Mouse (Mus musculus) stomach, embryonic 14.5 days (tissue): ENCODE data around the gene Rgs12. TPM values are rescaled to one million over a fixed set of nuclear protein-coding genes. Genes with fewer than 3 reads are reported as not detected.

Source experiments
- ATAC-seq: fragments of 200-750 bp; cut with Nextera tagmentation; 2 replicates; pipeline ENCODE4 v1.8.0; 2017; ENCODE audit warnings: low read depth, moderate TSS enrichment; ENCODE audit not compliant: insufficient number of reproducible peaks, insufficient read depth, low FRiP score
- H3K27ac ChIP-seq: fragments of 300-500 bp; sonication (generic); 2 replicates; pipeline ENCODE4 v1.5.1; 2014; ENCODE audit warnings: mild to moderate bottlenecking, low read length, moderate library complexity, mixed read lengths
- H3K27me3 ChIP-seq: fragments of 300-500 bp; sonication (generic); 2 replicates; pipeline ENCODE4 v1.6.1; 2014; ENCODE audit warnings: low read length, control low read depth, mixed read lengths; ENCODE audit not compliant: control insufficient read depth, insufficient read depth
- H3K36me3 ChIP-seq: fragments of 300-500 bp; sonication (generic); 2 replicates; pipeline ENCODE4 v1.6.1; 2014; ENCODE audit warnings: mild to moderate bottlenecking, control low read depth, low read length, moderate library complexity, mixed read lengths; ENCODE audit not compliant: control insufficient read depth, insufficient read depth
- H3K4me1 ChIP-seq: fragments of 300-500 bp; sonication (generic); 2 replicates; pipeline ENCODE4 v1.6.1; 2014; ENCODE audit warnings: low read length, control low read depth, mixed read lengths; ENCODE audit not compliant: control insufficient read depth, insufficient read depth
- H3K4me2 ChIP-seq: fragments of 300-500 bp; sonication (generic); replicated peaks from 2 replicates; pipeline ENCODE4 v1.6.1; 2014; ENCODE audit warnings: low read depth, low read length, control low read depth
- H3K4me3 ChIP-seq: fragments of 300-500 bp; sonication (generic); 2 replicates; pipeline ENCODE4 v1.5.1; 2014; ENCODE audit warnings: low read depth, low read length, control low read depth
- H3K9ac ChIP-seq: fragments of 300-500 bp; sonication (generic); replicated peaks from 2 replicates; pipeline ENCODE4 v1.6.1; 2014; ENCODE audit warnings: low read depth, mild to moderate bottlenecking, control low read depth, low read length, moderate library complexity, mixed read lengths
- H3K9me3 ChIP-seq: fragments of 300-500 bp; sonication (generic); 2 replicates; pipeline ENCODE4 v1.6.1; 2016; ENCODE audit warnings: low read depth, low read length, control low read depth; ENCODE audit not compliant: control insufficient read depth
- WGBS: fragments of 180-500 bp; shearing (Covaris S2); extraction: QIAGEN DNeasy Blood & Tissue Kit; methylation state at CpG from one replicate; pipeline ENCODE4 v1.1.7; 2014; 5-methylcytosine and 5-hydroxymethylcytosine counted together
- polyA plus RNA-seq: library from polyadenylated mRNA; unstranded; fragments of >200 nt; fragmentation: Nextera tagmentation; extraction: Ambion mirVana; gene quantifications from 2 replicates; pipeline ENCODE4 v1.2.1, GENCODE M21; 2014

Gene Rgs12
- polyA plus RNA-seq, 1 experiment from 2014 or later = 34.2 TPM

- Histone ChIP-seq H3K4me1 (no peaks in the 10 kb centered on the region), H3K27me3 (no peaks in the 10 kb centered on the region), H3K4me2 (no peak overlapping the region), H3K36me3 (no peaks in the 10 kb centered on the region), H3K27ac (no peak overlapping the region), H3K4me3 (no peak overlapping the region), H3K9ac (no peak overlapping the region), H3K9me3 (no peaks in the 10 kb centered on the region)
- 91% methylated on average over 6 of the region's 6 CpGs for WGBS
- no peak for ATAC-seq
These were observed 122.6 kb downstream of the Rgs12 start for GRCm38 (mm10) chr5:35071855-35072254.

GRCm38 (mm10) chr5:35073235-35073634 lies 124.0 kb downstream of the Rgs12 start:
- Histone ChIP-seq H3K4me1 (no peaks in the 10 kb centered on the region), H3K27ac (no peak overlapping the region), H3K9me3 (no peaks in the 10 kb centered on the region), H3K4me3 (no peak overlapping the region), H3K27me3 (no peaks in the 10 kb centered on the region), H3K36me3 (no peaks in the 10 kb centered on the region), H3K4me2 (no peak overlapping the region), H3K9ac (no peak overlapping the region)
- WGBS = 88% methylated on average over 11 of the region's 11 CpGs
- no peak for ATAC-seq

GRCm38 (mm10) chr5:35073992-35074391 lies 124.7 kb downstream of the Rgs12 start:
- Histone ChIP-seq H3K4me3 (no peak overlapping the region), H3K4me2 (no peak overlapping the region), H3K9me3 (no peaks in the 10 kb centered on the region), H3K9ac (no peak overlapping the region), H3K36me3 (no peaks in the 10 kb centered on the region), H3K27ac (no peak overlapping the region), H3K27me3 (no peaks in the 10 kb centered on the region), H3K4me1 (no peaks in the 10 kb centered on the region)
- 78% methylated on average over 9 of the region's 9 CpGs for WGBS
- ATAC-seq = no peak

- WGBS = 91% methylated on average over 1 of the region's 1 CpGs
These were observed 127.1 kb downstream of the Rgs12 start for GRCm38 (mm10) chr5:35076369-35076768.

GRCm38 (mm10) chr5:35079101-35079500 lies 129.9 kb downstream of the Rgs12 start:
- H3K27ac ChIP-seq = no peak overlapping the region
- no peak for ATAC-seq
- no peak overlapping the region for H3K9ac ChIP-seq
- no peaks in the 10 kb centered on the region for H3K4me1 ChIP-seq
- H3K4me3 ChIP-seq = no peak overlapping the region
- no peaks in the 10 kb centered on the region for H3K9me3 ChIP-seq
- H3K36me3 ChIP-seq = no peaks in the 10 kb centered on the region
- no peak overlapping the region for H3K4me2 ChIP-seq
- H3K27me3 ChIP-seq = no peaks in the 10 kb centered on the region
- WGBS = 46% methylated on average over 18 of the region's 18 CpGs

More at GRCm38 (mm10) chr5:35076369-35076768, 127.1 kb downstream of the Rgs12 start:
- H3K4me1 ChIP-seq = no peaks in the 10 kb centered on the region
- H3K9ac ChIP-seq = no peak overlapping the region
- ATAC-seq = no peak
- H3K27me3 ChIP-seq = no peaks in the 10 kb centered on the region
- H3K36me3 ChIP-seq = no peaks in the 10 kb centered on the region
- no peaks in the 10 kb centered on the region for H3K9me3 ChIP-seq
- H3K27ac ChIP-seq = no peak overlapping the region
- no peak overlapping the region for H3K4me2 ChIP-seq
- no peak overlapping the region for H3K4me3 ChIP-seq

GRCm38 (mm10) chr5:35084913-35085312 lies 135.7 kb downstream of the Rgs12 start:
- no peak overlapping the region for H3K4me2 ChIP-seq
- H3K36me3 ChIP-seq = 0 out of 2 replicates have a peak, but pooled peaks cover 3% of the 10 kb centered on the region
- no peak overlapping the region for H3K27ac ChIP-seq
- WGBS = 72% methylated on average over 3 of the region's 3 CpGs
- no peaks in the 10 kb centered on the region for H3K4me1 ChIP-seq
- no peaks in the 10 kb centered on the region for H3K9me3 ChIP-seq
- H3K27me3 ChIP-seq = no peaks in the 10 kb centered on the region
- no peak overlapping the region for H3K9ac ChIP-seq
- H3K4me3 ChIP-seq = no peak overlapping the region
- no peak for ATAC-seq

- Histone ChIP-seq H3K27me3 (no peaks in the 10 kb centered on the region), H3K4me3 (no peak overlapping the region), H3K9me3 (no peaks in the 10 kb centered on the region), H3K9ac (no peak overlapping the region), H3K4me1 (no peaks in the 10 kb centered on the region), H3K36me3 (peaks cover 15% of the 10 kb centered on the region), H3K27ac (no peak overlapping the region), H3K4me2 (no peak overlapping the region)
- 62% methylated on average over 9 of the region's 9 CpGs for whole genome bisulfite sequencing
- no peak for ATAC-seq
These were observed 139.8 kb downstream of the Rgs12 start for GRCm38 (mm10) chr5:35088785-35089613.
